Mouse (Mus musculus) midbrain, embryonic 11.5 days (tissue): Measurements from ENCODE around the gene 0610010F05Rik. TPM values are rescaled to one million over a fixed set of nuclear protein-coding genes. Genes with fewer than 3 reads are reported as not detected.

Source experiments
- ATAC-seq: fragments of 200-750 bp; cut with Nextera tagmentation; 2 replicates; pipeline ENCODE4 v1.8.0; 2017; ENCODE audit warnings: moderate TSS enrichment, moderate library complexity; ENCODE audit not compliant: low FRiP score
- DNase-seq: peaks from one replicate; pipeline ENCODE4 v3.0.0; 2015; ENCODE audit warnings: low spot score; ENCODE audit errors: missing footprints
- H3K27ac ChIP-seq: fragments of 300-500 bp; sonication (generic); 2 replicates; pipeline ENCODE4 v1.5.1; 2014; ENCODE audit warnings: low read depth, low read length
- H3K27me3 ChIP-seq: fragments of 300-500 bp; sonication (generic); 2 replicates; pipeline ENCODE4 v1.6.1; 2014; ENCODE audit warnings: mild to moderate bottlenecking, low read length, moderate library complexity, mixed read lengths; ENCODE audit not compliant: control insufficient read depth, insufficient read depth
- H3K36me3 ChIP-seq: fragments of 300-500 bp; sonication (generic); 2 replicates; pipeline ENCODE4 v1.6.1; 2014; ENCODE audit warnings: mild to moderate bottlenecking, low read length, moderate library complexity, mixed read lengths; ENCODE audit not compliant: control insufficient read depth, insufficient read depth
- H3K4me1 ChIP-seq: fragments of 300-500 bp; sonication (generic); 2 replicates; pipeline ENCODE4 v1.6.1; 2014; ENCODE audit warnings: low read length; ENCODE audit not compliant: control insufficient read depth, insufficient read depth
- H3K4me2 ChIP-seq: fragments of 300-500 bp; sonication (generic); 2 replicates; pipeline ENCODE4 v1.6.1; 2014; ENCODE audit warnings: mild to moderate bottlenecking, moderate library complexity
- H3K4me3 ChIP-seq: fragments of 300-500 bp; sonication (generic); 2 replicates; pipeline ENCODE4 v1.5.1; 2014; ENCODE audit warnings: low read depth, low read length
- H3K9ac ChIP-seq: fragments of 300-500 bp; sonication (generic); 2 replicates; pipeline ENCODE4 v1.6.1; 2014; ENCODE audit warnings: low read length
- H3K9me3 ChIP-seq: fragments of 300-500 bp; sonication (generic); 2 replicates; pipeline ENCODE4 v1.6.1; 2016; ENCODE audit warnings: low read length; ENCODE audit not compliant: control insufficient read depth
- WGBS: fragments of 180-500 bp; shearing (Covaris S2); extraction: QIAGEN DNeasy Blood & Tissue Kit; methylation state at CpG from one replicate; pipeline ENCODE4 v1.1.7; 2014; 5-methylcytosine and 5-hydroxymethylcytosine counted together
- polyA plus RNA-seq: library from polyadenylated mRNA; unstranded; fragments of >200 nt; fragmentation: Nextera tagmentation; extraction: Ambion mirVana; gene quantifications from 2 replicates; pipeline ENCODE4 v1.2.1, GENCODE M21; 2014

The 0610010F05Rik gene
- polyA plus RNA-seq, 1 experiment from 2014 or later: 65.3 TPM

- Histone ChIP-seq H3K4me1 (no peaks in the 10 kb centered on the region), H3K9ac (no peak overlapping the region), H3K27me3 (no peaks in the 10 kb centered on the region), H3K9me3 (no peaks in the 10 kb centered on the region), H3K4me3 (no peak overlapping the region), H3K27ac (no peak overlapping the region), H3K36me3 (no peaks in the 10 kb centered on the region), H3K4me2 (no peak overlapping the region)
- DNase-seq (peak; percentile 78), ATAC-seq (no peak)
- WGBS: 79% methylated on average over 3 of the region's 3 CpGs
These were observed 114.5 kb downstream of the 0610010F05Rik start for GRCm38 (mm10) chr11:23518981-23519380.

- Histone ChIP-seq H3K9ac (no peak overlapping the region), H3K27me3 (no peaks in the 10 kb centered on the region), H3K27ac (no peak overlapping the region), H3K4me3 (no peak overlapping the region), H3K9me3 (no peaks in the 10 kb centered on the region), H3K4me2 (no peak overlapping the region), H3K36me3 (no peaks in the 10 kb centered on the region), H3K4me1 (0 out of 2 replicates have a peak, but pooled peaks cover 2% of the 10 kb centered on the region)
- 78% methylated on average over 2 of the region's 2 CpGs for WGBS
- DNase-seq (peak; percentile 64), ATAC-seq (no peak)
These were observed 118.1 kb downstream of the 0610010F05Rik start for GRCm38 (mm10) chr11:23515315-23515714.

Other genes starting within 250 kb of the 0610010F05Rik start
- gene Ahsa2, start 135.6 kb downstream of the 0610010F05Rik start, polyA plus RNA-seq: 171 and 184 TPM in 2 replicates
- gene 1700093K21Rik, start 112.5 kb downstream of the 0610010F05Rik start, polyA plus RNA-seq: not detected in 2 replicates
- gene Pus10, start 32.0 kb upstream of the 0610010F05Rik start, polyA plus RNA-seq: 19.1 and 20.7 TPM in 2 replicates
- gene Pex13, start 32.3 kb upstream of the 0610010F05Rik start, polyA plus RNA-seq: 45.0 and 49.3 TPM in 2 replicates
- 0.39 and 0.64 TPM in 2 replicates for gene Rel, start 137.3 kb upstream of the 0610010F05Rik start, polyA plus RNA-seq